Mouse (Mus musculus): ENCODE results near the gene Rnf182.

Rnf182 gene

DNA sequence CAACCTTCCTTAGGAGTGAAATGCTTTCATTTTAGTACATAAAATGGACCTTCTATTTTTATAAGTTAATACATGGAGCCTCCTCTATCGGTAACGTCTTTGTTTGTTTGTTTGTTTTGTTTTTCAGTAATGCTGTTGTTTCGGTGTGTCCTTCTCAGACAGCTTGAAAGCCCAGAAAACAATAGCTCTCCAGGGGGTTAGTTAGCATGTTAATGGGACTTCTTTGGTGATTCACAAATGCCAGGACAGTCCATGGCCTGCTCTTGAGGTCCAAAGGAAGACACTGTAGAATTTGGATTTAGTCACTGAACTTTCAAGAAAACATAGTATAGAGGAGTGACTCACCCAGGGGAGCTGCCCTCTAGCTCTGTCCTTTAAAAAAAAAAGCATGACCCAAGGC lies 843 bp upstream of the Rnf182 start:
- DNase-seq (ENCODE audit: low spot score): no peak

DNA sequence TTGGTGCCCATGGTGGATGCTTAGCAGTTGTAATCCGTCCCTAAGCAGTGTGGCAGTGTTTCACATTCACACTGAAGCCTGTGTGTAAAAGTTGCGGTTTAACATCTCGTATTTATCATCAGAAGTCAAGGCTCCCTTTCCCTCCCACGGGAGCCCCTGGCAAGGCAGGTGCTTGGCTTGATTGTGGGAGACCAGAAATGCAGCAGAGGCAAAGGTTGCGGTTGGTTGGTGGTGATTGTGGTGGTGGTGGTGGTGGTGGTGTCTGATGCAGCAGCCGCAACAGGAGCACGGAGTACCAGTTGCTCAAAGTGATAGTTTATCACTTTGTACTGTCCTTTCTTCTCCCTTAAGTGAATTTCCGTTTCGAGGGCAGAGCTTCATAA lies 325 bp upstream of the Rnf182 start:
- no peak for DNase-seq (ENCODE audit: low spot score)

- DNase-seq (ENCODE audit: low spot score): no peak
Measured at GRCm38 (mm10) chr13:43616551-43616950, 1.0 kb downstream of the Rnf182 start.

- DNase-seq (ENCODE audit: low spot score): no peak
Measured at GRCm38 (mm10) chr13:43619550-43620175, 4.2 kb downstream of the Rnf182 start.

GRCm38 (mm10) chr13:43627922-43628321 lies 12.4 kb downstream of the Rnf182 start:
- DNase-seq (ENCODE audit: low spot score): no peak

DNA sequence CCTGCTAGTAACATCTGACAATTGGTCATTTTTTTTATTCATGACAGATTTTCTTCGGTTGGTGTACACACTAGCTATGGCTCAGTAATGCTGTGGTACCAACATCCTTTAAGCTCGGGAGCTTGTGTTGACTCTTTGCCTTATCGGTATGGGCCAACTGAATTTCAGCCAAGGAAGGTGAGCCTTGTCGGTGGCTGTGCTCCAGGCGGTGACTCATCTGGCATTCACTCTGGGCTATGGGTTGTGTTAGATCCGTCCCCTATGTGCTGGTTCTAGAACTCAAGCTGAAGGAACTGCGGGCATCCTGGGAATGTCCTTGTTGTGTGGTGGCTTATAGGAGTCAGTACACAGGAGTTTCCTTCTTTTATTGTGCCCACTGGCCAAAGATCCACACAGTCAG lies 14.3 kb downstream of the Rnf182 start:
- DNase-seq (ENCODE audit: low spot score): no peak

GRCm38 (mm10) chr13:43631266-43631665 lies 15.8 kb downstream of the Rnf182 start:
- no peak for DNase-seq (ENCODE audit: low spot score)

DNA sequence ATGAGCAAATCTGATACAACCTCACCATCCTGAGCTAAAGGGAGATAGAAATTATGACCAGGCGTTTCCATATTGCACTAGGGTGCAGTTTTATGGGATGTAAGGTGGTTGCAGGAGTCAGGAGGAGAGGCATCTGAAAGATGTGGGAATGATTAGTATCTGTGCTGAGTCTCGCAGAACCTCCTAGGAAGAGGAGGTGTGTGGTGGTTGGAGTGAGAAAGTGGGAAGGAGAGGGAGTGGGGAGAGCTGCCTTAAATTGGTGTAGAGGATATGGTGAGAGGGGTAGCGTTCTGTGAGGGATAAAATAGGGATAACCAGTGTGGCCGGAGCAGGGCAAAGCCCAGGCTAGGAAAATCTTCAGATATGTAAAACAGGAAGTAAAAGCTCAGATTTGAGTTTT lies 17.5 kb downstream of the Rnf182 start:
- DNase-seq (ENCODE audit: low spot score): no peak

DNA sequence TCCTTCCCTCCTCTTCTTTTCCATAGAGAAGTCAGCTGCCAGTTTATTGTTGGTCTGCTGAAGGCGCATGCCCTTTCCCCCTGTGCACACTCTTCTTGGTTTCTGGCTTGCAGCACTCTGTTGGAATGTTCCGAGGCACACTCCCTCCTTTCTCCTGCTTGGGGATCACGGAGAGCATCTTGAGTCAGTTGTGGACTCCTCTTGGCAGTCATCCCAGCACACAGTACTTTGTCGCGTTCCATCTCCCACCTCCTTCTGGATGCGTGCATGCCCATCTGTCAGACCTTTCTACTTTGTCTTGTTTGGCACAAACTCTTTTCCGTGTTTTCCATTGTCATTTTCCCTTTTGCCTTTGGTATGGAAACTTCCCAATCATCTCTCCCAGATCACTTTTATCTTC lies 22.2 kb downstream of the Rnf182 start:
- no peak for DNase-seq (ENCODE audit: low spot score)

DNA sequence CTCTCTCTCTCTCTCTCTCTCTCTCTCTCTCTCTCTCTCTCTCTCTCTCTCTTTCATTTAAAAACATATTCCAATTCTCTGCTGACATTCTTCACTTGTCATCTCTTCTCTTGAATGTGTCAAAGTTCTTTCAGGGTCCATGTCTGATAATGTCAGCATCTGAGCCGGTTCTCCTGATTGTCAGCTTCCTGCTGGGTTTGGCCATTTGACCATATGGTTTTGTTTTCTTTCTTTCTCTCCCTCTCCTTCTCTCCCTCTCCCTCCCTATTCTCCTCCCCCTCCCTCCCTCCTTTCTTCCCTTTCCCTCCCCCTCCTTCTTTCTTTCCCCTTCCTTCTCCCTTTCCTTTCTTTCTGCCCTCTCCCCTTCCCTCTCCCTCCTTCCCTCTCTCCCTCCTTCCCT lies 29.5 kb downstream of the Rnf182 start:
- DNase-seq (ENCODE audit: low spot score): no peak

DNA sequence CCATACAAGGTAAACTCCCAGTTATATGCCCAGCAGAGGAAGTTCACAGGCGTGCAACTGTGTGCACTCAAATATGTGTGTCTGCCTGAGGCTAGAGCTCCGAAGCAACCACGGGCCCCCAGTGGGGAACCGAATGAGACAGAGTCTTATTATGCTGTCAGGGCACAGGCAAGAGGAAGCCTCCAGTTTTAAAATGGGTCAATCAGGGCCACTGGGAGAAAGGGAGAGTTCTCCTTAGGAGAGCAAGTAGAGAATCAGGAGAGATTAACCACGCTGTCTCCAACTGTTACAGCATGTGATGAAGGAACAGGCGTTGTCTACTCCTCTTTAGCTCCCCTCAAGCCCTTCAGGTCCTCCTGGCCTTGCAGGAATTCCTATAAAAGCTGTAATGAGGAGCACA lies 33.0 kb downstream of the Rnf182 start:
- DNase-seq (ENCODE audit: low spot score): no peak

DNA sequence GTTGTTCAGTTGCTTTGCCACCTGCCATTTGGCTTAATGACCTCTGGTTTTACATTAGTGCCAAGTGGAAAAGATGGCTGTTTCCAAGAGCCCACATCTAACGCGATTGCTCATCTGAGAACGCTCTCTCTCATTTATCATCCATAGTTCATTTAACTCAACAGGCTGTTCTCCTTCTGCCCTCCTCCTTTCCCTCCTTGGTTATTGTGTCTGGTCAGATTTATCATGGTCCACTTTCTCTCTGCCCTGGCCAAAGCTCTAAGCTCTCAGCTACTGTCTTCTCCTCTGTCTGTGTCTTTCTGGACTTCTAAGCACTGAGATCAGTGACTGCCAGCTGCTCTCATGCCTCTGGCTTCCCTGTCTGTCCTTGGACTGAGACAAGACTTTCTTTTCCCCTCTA lies 35.8 kb downstream of the Rnf182 start:
- no peak for DNase-seq (ENCODE audit: low spot score)

GRCm38 (mm10) chr13:43654091-43654490 lies 38.6 kb downstream of the Rnf182 start:
- DNase-seq (ENCODE audit: low spot score): no peak

DNA sequence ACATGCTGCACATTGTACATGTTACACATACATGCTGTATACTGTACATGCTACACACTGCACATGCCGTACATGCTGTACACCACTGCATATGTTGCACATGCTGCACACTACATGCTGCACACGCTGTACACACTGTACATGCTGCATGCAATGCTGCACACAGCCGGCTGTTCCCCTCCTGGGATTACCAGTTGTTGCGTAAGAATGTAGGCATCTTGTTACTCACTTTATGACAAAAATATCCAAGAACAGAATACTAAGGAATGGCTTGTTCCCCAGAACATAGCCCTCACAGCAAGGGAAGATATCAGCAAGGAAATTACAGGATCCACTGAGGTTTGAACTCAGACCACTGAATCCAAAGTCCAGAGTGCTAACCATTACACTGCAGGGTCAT lies 47.7 kb downstream of the Rnf182 start:
- DNase-seq (ENCODE audit: low spot score): no peak

- no peak for DNase-seq (ENCODE audit: low spot score)
Measured at GRCm38 (mm10) chr13:43666130-43666529, 50.6 kb downstream of the Rnf182 start.

DNA sequence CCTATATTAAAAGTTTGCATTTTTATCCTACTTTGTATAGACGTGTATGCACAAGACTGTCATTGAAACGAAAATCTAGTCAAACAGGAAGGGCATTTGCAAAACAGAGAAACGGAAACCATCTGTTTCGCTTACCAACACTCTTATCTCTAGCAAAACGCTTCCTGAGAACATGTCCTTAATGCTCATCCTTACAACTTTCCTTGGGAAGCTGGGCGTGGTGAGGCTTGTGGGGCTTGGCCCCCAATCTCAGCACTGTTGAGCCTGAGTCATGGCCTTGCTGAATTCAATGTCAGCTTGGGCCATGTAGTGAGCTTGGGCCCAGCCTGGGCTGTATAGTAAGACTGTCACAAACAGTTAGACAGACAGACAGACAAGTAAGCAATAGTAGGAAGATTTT lies 51.4 kb downstream of the Rnf182 start:
- DNase-seq (ENCODE audit: low spot score): no peak

GRCm38 (mm10) chr13:43677159-43677882 lies 61.8 kb downstream of the Rnf182 start:
- DNase-seq (ENCODE audit: low spot score): no peak

GRCm38 (mm10) chr13:43677883-43678244 lies 62.4 kb downstream of the Rnf182 start:
- DNase-seq (ENCODE audit: low spot score): no peak

GRCm38 (mm10) chr13:43684499-43684994 lies 69.0 kb downstream of the Rnf182 start:
- no peak for DNase-seq (ENCODE audit: low spot score)

DNA sequence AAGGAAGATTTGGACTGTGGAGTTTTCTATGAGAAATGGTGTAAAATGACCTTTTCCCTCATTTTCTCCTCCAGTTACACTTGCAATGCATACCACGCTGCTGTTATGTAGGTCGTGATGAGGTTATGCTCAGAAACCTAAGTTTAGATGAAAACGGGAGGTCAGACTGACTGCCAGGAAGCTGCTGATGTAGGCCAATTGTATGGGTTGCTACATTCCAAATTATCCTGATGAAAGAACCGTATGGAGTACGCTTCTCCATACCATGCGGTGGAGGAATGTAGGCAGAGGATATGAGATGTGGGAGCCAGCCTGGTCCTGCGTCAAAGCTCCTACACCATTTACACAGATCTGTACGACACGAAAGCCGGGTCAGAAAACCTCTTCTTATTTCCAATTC lies 72.6 kb downstream of the Rnf182 start:
- DNase-seq (ENCODE audit: low spot score): no peak

- DNase-seq (ENCODE audit: low spot score): no peak
Measured at GRCm38 (mm10) chr13:43691755-43692154, 76.2 kb downstream of the Rnf182 start.

- no peak for DNase-seq (ENCODE audit: low spot score)
Measured at GRCm38 (mm10) chr13:43695521-43695920, 80.0 kb downstream of the Rnf182 start.

GRCm38 (mm10) chr13:43696011-43696410 lies 80.5 kb downstream of the Rnf182 start:
- no peak for DNase-seq (ENCODE audit: low spot score)

GRCm38 (mm10) chr13:43698506-43698905 lies 83.0 kb downstream of the Rnf182 start:
- no peak for DNase-seq (ENCODE audit: low spot score)
